Mouse (Mus musculus): ENCODE data around the gene Wscd2. TPM values are rescaled to one million over a fixed set of nuclear protein-coding genes. Genes with fewer than 3 reads are reported as not detected.

Wscd2 gene
- polyA plus RNA-seq, 1 experiment from 2014 or later: 4.0 TPM

DNA sequence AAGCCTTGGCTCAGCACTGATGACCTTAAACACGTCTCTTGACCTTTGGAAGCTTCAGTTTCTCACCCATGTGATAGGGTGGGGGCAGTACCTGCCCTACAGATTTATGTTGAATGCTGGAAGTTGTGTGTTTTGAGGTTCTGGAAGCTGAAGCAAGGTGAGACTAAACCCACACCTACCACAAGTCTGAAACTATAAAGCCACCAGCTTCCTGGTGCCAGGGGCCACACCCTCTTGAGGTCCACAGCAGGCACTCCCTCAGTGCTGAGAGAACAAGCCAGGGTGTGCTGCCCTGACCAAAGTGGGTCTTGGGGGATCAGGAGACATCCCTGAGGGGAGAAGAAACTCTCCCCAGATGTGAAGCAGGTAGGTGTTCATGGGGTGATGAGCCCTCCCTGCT, 48.7 kb downstream of the Wscd2 start:
- Histone ChIP-seq H3K4me2 (no peak overlapping the region), H3K27me3 (replicated peaks) (peaks cover 56% of the 10 kb centered on the region), H3K4me1 (0 out of 2 replicates have a peak, but pooled peaks cover 2% of the 10 kb centered on the region), H3K9me3 (no peaks in the 10 kb centered on the region), H3K27ac (replicated peaks) (no peak overlapping the region), H3K4me3 (no peak overlapping the region), H3K36me3 (no peaks in the 10 kb centered on the region), H3K9ac (no peak overlapping the region)
- WGBS: 65% methylated on average over 1 of the region's 1 CpGs
- ATAC-seq (ENCODE audit: extremely low read depth, insufficient number of reproducible peaks, low FRiP score, low TSS enrichment): no peak

DNA sequence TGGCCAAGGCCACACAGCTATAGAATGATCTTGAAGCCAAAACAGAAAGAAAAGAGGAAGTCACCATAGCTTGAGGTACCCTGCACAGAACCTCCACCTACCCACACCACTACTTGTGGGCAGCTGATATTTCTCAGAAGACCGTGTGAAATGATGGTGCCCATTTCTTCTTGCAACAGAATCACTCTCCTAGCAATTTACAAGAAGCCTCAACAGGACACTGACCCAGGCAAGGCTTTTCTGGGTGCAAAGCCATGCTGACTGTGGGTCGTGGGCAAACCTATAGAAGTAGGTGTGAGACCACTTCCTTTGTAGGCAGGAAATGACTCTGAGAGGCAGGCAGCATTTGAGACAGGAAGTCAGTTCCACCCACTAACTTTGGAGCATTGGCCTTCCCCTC, 49.3 kb downstream of the Wscd2 start:
- Histone ChIP-seq H3K9ac (no peak overlapping the region), H3K36me3 (no peaks in the 10 kb centered on the region), H3K4me3 (no peak overlapping the region), H3K27me3 (replicated peaks) (peaks cover 62% of the 10 kb centered on the region), H3K9me3 (no peaks in the 10 kb centered on the region), H3K27ac (replicated peaks) (no peak overlapping the region), H3K4me1 (0 out of 2 replicates have a peak, but pooled peaks cover 2% of the 10 kb centered on the region), H3K4me2 (no peak overlapping the region)
- 64% methylated on average over 2 of the region's 2 CpGs for WGBS
- ATAC-seq (ENCODE audit: extremely low read depth, insufficient number of reproducible peaks, low FRiP score, low TSS enrichment): no peak

DNA sequence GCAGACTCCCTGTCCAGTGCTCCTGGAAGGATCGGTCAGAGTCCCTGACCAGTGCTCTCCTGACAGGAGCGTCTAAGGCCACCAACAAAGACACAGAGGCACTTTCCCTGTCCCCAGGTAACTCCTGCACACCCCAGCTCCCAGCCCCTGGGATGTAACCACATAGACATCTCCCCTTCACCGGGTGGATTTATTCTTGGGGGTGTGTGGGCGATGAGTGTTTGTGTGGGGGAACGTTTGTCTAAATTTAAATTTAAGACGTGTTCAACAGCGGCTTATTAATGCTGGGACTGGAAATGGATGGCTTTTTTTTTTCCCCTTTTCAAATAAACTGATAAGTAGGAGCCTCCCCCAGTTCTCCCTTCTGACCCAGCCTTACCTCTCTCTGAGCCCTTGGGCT, 49.7 kb downstream of the Wscd2 start:
- H3K4me1 ChIP-seq: 0 out of 2 replicates have a peak, but pooled peaks cover 2% of the 10 kb centered on the region
- WGBS: 79% methylated on average over 7 of the region's 7 CpGs
- H3K4me2 ChIP-seq: no peak overlapping the region
- no peaks in the 10 kb centered on the region for H3K36me3 ChIP-seq
- H3K9ac ChIP-seq: no peak overlapping the region
- no peak for ATAC-seq (ENCODE audit: extremely low read depth, insufficient number of reproducible peaks, low FRiP score, low TSS enrichment)
- H3K27ac ChIP-seq (replicated peaks): no peak overlapping the region
- H3K4me3 ChIP-seq: no peak overlapping the region
- H3K9me3 ChIP-seq: no peaks in the 10 kb centered on the region
- H3K27me3 ChIP-seq (replicated peaks): peaks cover 66% of the 10 kb centered on the region

DNA sequence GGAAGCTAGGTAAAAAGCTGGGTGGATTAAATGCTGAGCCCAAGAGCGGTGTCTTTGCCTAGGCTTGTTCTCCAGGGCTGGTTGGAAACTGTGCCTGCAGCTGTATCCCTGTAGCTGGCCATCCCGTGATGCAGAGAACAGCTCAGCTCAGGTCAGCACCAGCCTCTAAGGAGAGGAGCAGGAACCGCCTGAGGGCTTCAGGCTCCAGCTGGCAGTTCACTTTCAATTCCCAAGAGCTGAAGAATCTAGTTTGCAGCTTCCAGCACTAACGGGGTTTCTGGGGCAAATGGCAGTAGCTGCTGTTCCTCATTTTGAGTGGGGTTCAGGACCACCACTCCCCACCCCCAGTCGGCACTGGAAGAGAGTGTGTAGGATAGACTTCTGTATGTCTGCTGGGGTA, 51.1 kb downstream of the Wscd2 start:
- H3K36me3 ChIP-seq: no peaks in the 10 kb centered on the region
- H3K27me3 ChIP-seq (replicated peaks): peaks cover 68% of the 10 kb centered on the region
- no peak overlapping the region for H3K4me3 ChIP-seq
- peaks cover 9% of the 10 kb centered on the region; the same call in 1 of the 2 replicates for H3K4me1 ChIP-seq
- no peak for ATAC-seq (ENCODE audit: extremely low read depth, insufficient number of reproducible peaks, low FRiP score, low TSS enrichment)
- WGBS: 51% methylated on average over 5 of the region's 5 CpGs
- no peak overlapping the region for H3K27ac ChIP-seq (replicated peaks)
- no peaks in the 10 kb centered on the region for H3K9me3 ChIP-seq
- no peak overlapping the region for H3K9ac ChIP-seq
- H3K4me2 ChIP-seq: no peak overlapping the region

DNA sequence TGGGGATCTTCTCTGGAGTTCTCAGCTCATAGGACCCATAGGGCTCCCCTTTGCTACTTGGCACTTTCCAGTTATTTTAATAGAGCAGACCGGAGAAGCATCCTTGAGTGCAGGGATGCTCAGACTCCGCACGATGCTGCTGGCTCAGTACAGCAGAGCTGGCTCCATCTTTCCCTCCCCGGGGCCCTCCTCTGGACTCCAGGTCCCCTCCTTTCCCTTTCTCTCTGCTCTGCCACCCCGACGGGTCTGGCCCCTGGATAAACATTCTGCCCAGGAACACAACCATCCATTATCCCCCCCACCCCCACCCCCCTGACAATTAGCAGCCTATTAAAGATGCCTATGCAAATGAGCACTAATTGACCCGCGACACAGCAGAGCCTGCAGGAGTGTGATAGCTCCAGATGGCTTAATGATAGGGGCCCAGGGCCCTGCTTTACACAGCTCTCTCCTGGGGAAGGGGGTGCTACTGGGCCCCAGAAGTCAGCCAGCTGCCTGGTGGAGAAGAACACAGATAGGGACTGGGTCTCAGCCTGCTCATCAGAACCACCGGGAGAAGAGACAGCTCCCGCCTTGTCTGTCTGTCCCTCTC, 52.8 kb downstream of the Wscd2 start:
- Histone ChIP-seq H3K4me1 (peaks cover 7% of the 10 kb centered on the region; the same call in 1 of the 2 replicates), H3K4me3 (no peak overlapping the region), H3K27me3 (replicated peaks) (peaks cover 51% of the 10 kb centered on the region), H3K36me3 (no peaks in the 10 kb centered on the region), H3K4me2 (no peak overlapping the region), H3K9me3 (no peaks in the 10 kb centered on the region), H3K27ac (replicated peaks) (no peak overlapping the region), H3K9ac (no peak overlapping the region)
- ATAC-seq (ENCODE audit: extremely low read depth, insufficient number of reproducible peaks, low FRiP score, low TSS enrichment): no peak
- 30% methylated on average over 10 of the region's 10 CpGs for WGBS

DNA sequence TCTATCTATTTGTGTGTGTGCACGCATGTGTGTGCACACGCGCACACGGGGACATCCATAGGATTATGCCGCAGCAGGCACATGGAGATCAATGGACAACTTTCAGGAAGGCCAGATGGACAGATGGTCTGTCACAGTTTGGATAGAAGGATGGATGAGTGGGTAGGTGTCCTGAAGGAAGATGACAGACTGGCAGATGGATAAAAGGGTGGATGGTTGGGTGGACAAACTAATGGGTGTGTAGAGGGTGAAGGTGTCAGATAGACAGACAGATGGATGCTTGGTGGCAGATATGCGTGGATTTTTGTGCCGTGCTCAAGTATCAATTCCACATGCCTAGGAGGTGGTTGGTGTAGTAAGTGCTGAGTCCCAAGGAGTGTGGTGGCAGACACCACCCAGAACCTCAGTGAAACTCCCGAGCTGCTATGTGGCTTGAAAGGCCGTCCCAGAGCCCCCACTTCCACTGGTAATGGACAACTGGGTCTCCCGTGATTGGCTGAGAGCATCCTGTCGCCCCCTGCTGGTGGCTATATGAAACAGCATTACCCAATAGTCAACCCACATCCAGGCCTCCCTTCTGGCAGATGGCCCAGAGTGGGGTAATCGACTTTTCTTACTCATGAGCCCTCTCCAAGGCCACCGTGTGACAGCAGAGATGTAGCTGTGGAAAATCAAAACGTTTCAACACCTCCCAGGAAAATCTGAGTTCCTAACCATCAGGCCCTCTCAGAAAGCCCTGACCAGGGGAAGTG, 58.0 kb downstream of the Wscd2 start:
- H3K4me2 ChIP-seq: no peak overlapping the region
- H3K4me3 ChIP-seq: no peak overlapping the region
- WGBS: 47% methylated on average over 14 of the region's 14 CpGs
- ATAC-seq (ENCODE audit: extremely low read depth, insufficient number of reproducible peaks, low FRiP score, low TSS enrichment): no peak
- H3K36me3 ChIP-seq: no peaks in the 10 kb centered on the region
- H3K4me1 ChIP-seq: peaks cover 17% of the 10 kb centered on the region; the same call in 1 of the 2 replicates
- peaks cover 56% of the 10 kb centered on the region for H3K27me3 ChIP-seq (replicated peaks)
- no peak overlapping the region for H3K27ac ChIP-seq (replicated peaks)
- H3K9ac ChIP-seq: no peak overlapping the region
- no peaks in the 10 kb centered on the region for H3K9me3 ChIP-seq

DNA sequence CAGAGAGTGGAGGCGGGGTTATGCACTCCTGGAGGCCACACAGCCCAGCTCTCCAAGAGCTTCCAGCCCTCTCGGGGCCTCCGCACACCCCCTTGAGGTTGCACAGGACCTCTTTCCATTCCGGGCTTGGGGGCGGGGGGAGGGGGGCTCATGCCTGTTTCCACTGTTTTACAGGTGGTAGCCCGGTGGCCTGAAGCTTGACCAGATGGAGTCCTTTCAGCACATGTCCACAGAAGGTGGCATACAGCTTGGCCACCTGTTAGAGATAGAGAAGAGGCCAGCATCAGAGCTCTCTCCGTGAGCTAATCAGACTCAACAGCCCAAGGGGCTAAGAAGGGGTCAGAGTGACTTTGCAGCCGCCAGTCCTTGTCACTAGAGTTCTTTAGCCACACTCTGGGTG, 60.1 kb downstream of the Wscd2 start:
- WGBS: 42% methylated on average over 8 of the region's 8 CpGs

DNA sequence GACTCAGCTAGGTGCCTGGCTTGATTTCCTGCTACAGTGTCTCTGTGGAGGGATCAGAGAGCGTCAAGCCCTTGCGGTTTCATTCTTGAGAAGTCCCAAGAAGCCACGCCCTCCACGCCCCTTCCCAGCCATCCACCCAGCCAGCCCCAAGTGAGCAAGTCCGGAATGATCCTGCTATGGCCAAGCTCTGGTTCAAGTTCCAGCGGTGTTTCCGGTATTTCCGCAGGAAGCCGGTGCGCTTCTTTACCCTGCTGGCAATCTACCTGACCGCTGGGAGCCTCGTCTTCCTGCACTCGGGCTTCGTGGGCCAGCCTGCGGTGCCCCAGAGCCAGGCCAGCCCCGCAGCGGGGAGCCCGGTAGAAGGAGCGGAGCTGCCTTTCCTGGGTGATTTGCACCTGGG, 60.6 kb downstream of the Wscd2 start:
- Histone ChIP-seq H3K9me3 (no peaks in the 10 kb centered on the region), H3K36me3 (no peaks in the 10 kb centered on the region), H3K4me1 (peaks cover 11% of the 10 kb centered on the region; the same call in 1 of the 2 replicates), H3K27me3 (replicated peaks) (peaks cover 58% of the 10 kb centered on the region), H3K4me3 (no peak overlapping the region), H3K27ac (replicated peaks) (no peak overlapping the region), H3K4me2 (no peak overlapping the region), H3K9ac (no peak overlapping the region)
- no peak for ATAC-seq (ENCODE audit: extremely low read depth, insufficient number of reproducible peaks, low FRiP score, low TSS enrichment)
- 26% methylated on average over 19 of the region's 19 CpGs for WGBS

More for the DNA sequence above, 60.1 kb downstream of the Wscd2 start:
- Histone ChIP-seq H3K4me1 (peaks cover 16% of the 10 kb centered on the region; the same call in 1 of the 2 replicates), H3K27ac (replicated peaks) (no peak overlapping the region), H3K27me3 (replicated peaks) (peaks cover 56% of the 10 kb centered on the region), H3K9ac (no peak overlapping the region), H3K36me3 (no peaks in the 10 kb centered on the region), H3K4me2 (no peak overlapping the region), H3K4me3 (no peak overlapping the region), H3K9me3 (no peaks in the 10 kb centered on the region)
- no peak for ATAC-seq (ENCODE audit: extremely low read depth, insufficient number of reproducible peaks, low FRiP score, low TSS enrichment)

DNA sequence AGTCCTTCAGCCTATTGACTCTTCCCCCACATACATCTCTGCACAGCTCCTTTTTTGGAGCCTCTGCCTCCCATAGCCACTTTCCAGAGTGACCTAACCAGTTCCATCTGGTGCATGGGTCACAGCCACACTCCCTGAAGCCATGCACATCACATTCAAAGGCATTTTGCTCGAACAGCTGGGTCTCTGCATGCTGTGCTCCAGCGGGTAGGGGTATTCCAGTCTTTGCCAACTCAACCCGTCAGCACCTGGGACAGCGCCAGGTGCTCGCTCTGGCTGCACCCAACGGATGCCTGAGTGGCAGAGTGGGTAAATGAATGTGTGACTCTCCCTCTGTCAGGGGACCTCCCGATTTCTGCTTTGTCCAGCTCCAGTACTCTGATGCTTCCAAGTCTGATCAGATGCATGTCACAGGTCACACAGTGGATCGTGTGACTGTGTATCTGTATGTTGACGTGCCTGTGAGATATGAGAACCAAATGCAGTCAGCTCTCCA, 63.3 kb downstream of the Wscd2 start:
- Histone ChIP-seq H3K4me3 (no peak overlapping the region), H3K36me3 (no peaks in the 10 kb centered on the region), H3K4me2 (no peak overlapping the region), H3K27me3 (replicated peaks) (peaks cover 64% of the 10 kb centered on the region), H3K27ac (replicated peaks) (no peak overlapping the region), H3K9me3 (no peaks in the 10 kb centered on the region), H3K4me1 (peaks cover 8% of the 10 kb centered on the region; the same call in 1 of the 2 replicates), H3K9ac (no peak overlapping the region)
- WGBS: 9% methylated on average over 9 of the region's 9 CpGs
- ATAC-seq (ENCODE audit: extremely low read depth, insufficient number of reproducible peaks, low FRiP score, low TSS enrichment): no peak

DNA sequence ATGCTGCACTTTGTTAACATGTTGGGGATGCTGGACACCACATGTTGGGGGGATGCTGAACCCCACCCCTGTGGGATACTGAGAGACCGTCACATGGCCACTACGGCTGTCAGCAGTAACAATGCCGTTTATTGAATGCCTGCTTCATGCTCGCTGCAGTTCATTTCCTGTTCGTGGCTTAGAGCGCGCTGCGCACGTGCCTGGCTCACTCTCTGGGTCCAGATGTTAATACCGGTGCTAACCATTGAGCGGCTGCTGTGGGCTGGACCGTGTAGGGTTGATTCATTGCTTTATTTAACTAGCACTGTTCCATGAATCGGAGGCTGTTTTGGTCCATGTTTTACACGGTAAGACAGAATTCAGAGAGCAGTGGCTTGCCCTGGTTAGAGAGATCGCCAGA, 64.0 kb downstream of the Wscd2 start:
- WGBS: 76% methylated on average over 15 of the region's 15 CpGs
- no peak overlapping the region for H3K27ac ChIP-seq (replicated peaks)
- H3K4me3 ChIP-seq: no peak overlapping the region
- peaks cover 4% of the 10 kb centered on the region; the same call in 1 of the 2 replicates for H3K4me1 ChIP-seq
- no peak overlapping the region for H3K4me2 ChIP-seq
- ATAC-seq (ENCODE audit: extremely low read depth, insufficient number of reproducible peaks, low FRiP score, low TSS enrichment): no peak
- H3K9ac ChIP-seq: no peak overlapping the region
- H3K36me3 ChIP-seq: no peaks in the 10 kb centered on the region
- peaks cover 64% of the 10 kb centered on the region for H3K27me3 ChIP-seq (replicated peaks)
- H3K9me3 ChIP-seq: no peaks in the 10 kb centered on the region

DNA sequence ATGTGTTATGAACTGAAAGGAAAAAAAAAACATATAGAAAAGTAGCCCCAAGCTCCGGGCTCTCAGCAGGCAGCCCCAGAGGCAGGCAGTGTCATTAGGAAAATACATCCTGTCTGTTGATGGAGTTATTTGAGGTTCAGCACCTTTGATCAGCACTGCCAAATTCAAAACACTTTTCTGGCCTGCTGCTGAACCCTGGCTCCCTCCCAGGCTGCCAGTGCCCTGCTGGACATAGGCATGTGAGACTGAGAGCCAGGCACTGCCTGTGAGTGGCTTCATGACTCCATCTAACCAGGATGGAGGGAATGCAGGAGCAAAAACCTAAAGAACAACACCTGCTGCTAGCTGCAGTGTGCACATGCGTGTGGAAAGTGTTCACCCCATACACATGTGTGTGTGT, 64.4 kb downstream of the Wscd2 start:
- Histone ChIP-seq H3K36me3 (no peaks in the 10 kb centered on the region), H3K9ac (no peak overlapping the region), H3K27me3 (replicated peaks) (peaks cover 64% of the 10 kb centered on the region), H3K27ac (replicated peaks) (no peak overlapping the region), H3K4me3 (no peak overlapping the region), H3K4me1 (peaks cover 7% of the 10 kb centered on the region; the same call in 1 of the 2 replicates), H3K9me3 (no peaks in the 10 kb centered on the region), H3K4me2 (no peak overlapping the region)
- 82% methylated on average over 2 of the region's 2 CpGs for WGBS
- ATAC-seq (ENCODE audit: extremely low read depth, insufficient number of reproducible peaks, low FRiP score, low TSS enrichment): no peak

Measured in heart, embryonic 13.5 days (tissue).